Mouse (Mus musculus): Measurements from ENCODE around the gene Tpm1. TPM values are rescaled to one million over a fixed set of nuclear protein-coding genes. Genes with fewer than 3 reads are reported as not detected.
A peak's percentile ranks its signal among the peaks of the same experiment; 100 is the strongest.

The Tpm1 gene
- polyA plus RNA-seq, 1 experiment, result 6,025 TPM

- no peak for DNase-seq (ENCODE audit: low spot score)
These were observed 2.2 kb downstream of the Tpm1 start for GRCm38 (mm10) chr9:67046881-67047605.

- DNase-seq (ENCODE audit: low spot score), result no peak
These were observed 3.1 kb downstream of the Tpm1 start for GRCm38 (mm10) chr9:67045966-67046602.

- no peak for DNase-seq (ENCODE audit: low spot score)
These were observed 3.9 kb downstream of the Tpm1 start for GRCm38 (mm10) chr9:67045306-67045675.

GRCm38 (mm10) chr9:67044551-67045305 lies 4.5 kb downstream of the Tpm1 start:
- no peak for DNase-seq (ENCODE audit: low spot score)

- DNase-seq (ENCODE audit: low spot score), result peak; percentile 98
These were observed 5.7 kb downstream of the Tpm1 start for GRCm38 (mm10) chr9:67043231-67044199.

GRCm38 (mm10) chr9:67042813-67043207 lies 6.4 kb downstream of the Tpm1 start:
- DNase-seq (ENCODE audit: low spot score), result no peak

- no peak for DNase-seq (ENCODE audit: low spot score)
These were observed 7.1 kb downstream of the Tpm1 start for GRCm38 (mm10) chr9:67041840-67042812.

- DNase-seq (ENCODE audit: low spot score), result no peak
These were observed 8.0 kb downstream of the Tpm1 start for GRCm38 (mm10) chr9:67040963-67041839.

GRCm38 (mm10) chr9:67039867-67040266 lies 9.3 kb downstream of the Tpm1 start:
- no peak for DNase-seq (ENCODE audit: low spot score)

GRCm38 (mm10) chr9:67038686-67039085 lies 10.5 kb downstream of the Tpm1 start:
- no peak for DNase-seq (ENCODE audit: low spot score)

- DNase-seq (ENCODE audit: low spot score), result no peak
These were observed 11.5 kb downstream of the Tpm1 start for GRCm38 (mm10) chr9:67037666-67038065.

- no peak for DNase-seq (ENCODE audit: low spot score)
These were observed 12.6 kb downstream of the Tpm1 start for GRCm38 (mm10) chr9:67036527-67037118.

- no peak for DNase-seq (ENCODE audit: low spot score)
These were observed 13.2 kb downstream of the Tpm1 start for GRCm38 (mm10) chr9:67035957-67036451.

GRCm38 (mm10) chr9:67034677-67035076 lies 14.5 kb downstream of the Tpm1 start:
- DNase-seq (ENCODE audit: low spot score), result no peak

- no peak for DNase-seq (ENCODE audit: low spot score)
These were observed 16.2 kb downstream of the Tpm1 start for GRCm38 (mm10) chr9:67033016-67033415.

- DNase-seq (ENCODE audit: low spot score), result no peak
These were observed 16.6 kb downstream of the Tpm1 start for GRCm38 (mm10) chr9:67032611-67033010.

GRCm38 (mm10) chr9:67029518-67029917 lies 19.7 kb downstream of the Tpm1 start:
- DNase-seq (ENCODE audit: low spot score), result no peak

GRCm38 (mm10) chr9:67028929-67029328 lies 20.3 kb downstream of the Tpm1 start:
- no peak for DNase-seq (ENCODE audit: low spot score)
